Mouse (Mus musculus) ES-E14 (cell line): ENCODE measurements at regions not wholly inside any gene's neighbourhood (a gene's known extent, or its start where the extent isn't known, plus 50 kb on each side); places are given as distances from the start of the nearest gene placed in this dataset.

Experiments used
- DNase-seq: peaks from one replicate; pipeline ENCODE4 v3.0.0-alpha.2; 2013; ENCODE audit warnings: low read depth, low spot score
- H3K27ac ChIP-seq: 2 replicates; pipeline ENCODE4 v1.5.1; 2012; ENCODE audit warnings: low read depth, mild to moderate bottlenecking, low read length, moderate library complexity, mixed read lengths; ENCODE audit not compliant: poor library complexity, insufficient read depth, severe bottlenecking
- H3K36me3 ChIP-seq: 2 replicates; pipeline ENCODE4 v1.6.1; 2012; ENCODE audit warnings: mild to moderate bottlenecking, low read length, moderate library complexity, mixed read lengths; ENCODE audit not compliant: control insufficient read depth, poor library complexity, insufficient read depth, severe bottlenecking
- H3K4me1 ChIP-seq, 2 experiments: fragments of 150-350 bp in 1 of 2; sonication (generic) in 1 of 2; 2 replicates each; pipeline ENCODE4 v1.6.1; 2012; ENCODE audit warnings: low read length in 2 of 2, mild to moderate bottlenecking in 1 of 2, mixed read lengths in 1 of 2; ENCODE audit not compliant: control insufficient read depth in 2 of 2, insufficient read depth in 2 of 2, poor library complexity in 1 of 2
- H3K4me3 ChIP-seq, 2 experiments: fragments of 150-350 bp in 1 of 2; sonication (generic) in 1 of 2; 2 replicates each; pipeline ENCODE4 v1.5.1; 2012; ENCODE audit warnings: low read length in 2 of 2, low read depth in 1 of 2, mild to moderate bottlenecking in 1 of 2, mixed read lengths in 1 of 2; ENCODE audit not compliant: insufficient read depth in 1 of 2, poor library complexity in 1 of 2, severe bottlenecking in 1 of 2
- H3K9ac ChIP-seq: 2 replicates; pipeline ENCODE4 v1.6.1; 2012; ENCODE audit warnings: low read depth, mild to moderate bottlenecking, low read length, mixed read lengths; ENCODE audit not compliant: poor library complexity, insufficient read depth, severe bottlenecking
- H3K9me3 ChIP-seq: fragments of 150-350 bp; sonication (generic); 2 replicates; pipeline ENCODE4 v1.6.1; 2012; ENCODE audit warnings: low read depth, mild to moderate bottlenecking, low read length; ENCODE audit not compliant: control insufficient read depth, insufficient read depth
- CHD2 ChIP-seq: IDR thresholded peaks from 2 replicates; pipeline ENCODE4 v1.6.1; 2014; ENCODE audit warnings: mild to moderate bottlenecking, low read depth, low read length, inconsistent platforms
- HCFC1 ChIP-seq: IDR thresholded peaks from 2 replicates; pipeline ENCODE4 v1.6.1; 2012; ENCODE audit warnings: low read length, inconsistent platforms, borderline replicate concordance; ENCODE audit not compliant: insufficient read depth
- MAFK ChIP-seq: IDR thresholded peaks from 2 replicates; pipeline ENCODE4 v1.6.1; 2014; ENCODE audit warnings: mild to moderate bottlenecking, low read depth, low read length, inconsistent platforms; ENCODE audit not compliant: insufficient read depth
- ZC3H11A ChIP-seq: IDR thresholded peaks from 2 replicates; pipeline ENCODE4 v1.6.1; 2012; ENCODE audit warnings: low read depth, mild to moderate bottlenecking, inconsistent platforms, low read length, borderline replicate concordance
- ZNF384 ChIP-seq: IDR thresholded peaks from 2 replicates; pipeline ENCODE4 v1.6.1; 2012; ENCODE audit warnings: low read depth, low read length, inconsistent platforms
- in situ Hi-C, 2 experiments: fragments of 600-800 bp; cut with MboI; formaldehyde crosslinking; loops; one replicate each; pipeline ENCODE4 v1.15.1; 2025; ENCODE audit warnings: low sequenced_read_pairs in 2 of 2, inconsistent platforms in 1 of 2; ENCODE audit not compliant: unreplicated experiment in 2 of 2

DNA sequence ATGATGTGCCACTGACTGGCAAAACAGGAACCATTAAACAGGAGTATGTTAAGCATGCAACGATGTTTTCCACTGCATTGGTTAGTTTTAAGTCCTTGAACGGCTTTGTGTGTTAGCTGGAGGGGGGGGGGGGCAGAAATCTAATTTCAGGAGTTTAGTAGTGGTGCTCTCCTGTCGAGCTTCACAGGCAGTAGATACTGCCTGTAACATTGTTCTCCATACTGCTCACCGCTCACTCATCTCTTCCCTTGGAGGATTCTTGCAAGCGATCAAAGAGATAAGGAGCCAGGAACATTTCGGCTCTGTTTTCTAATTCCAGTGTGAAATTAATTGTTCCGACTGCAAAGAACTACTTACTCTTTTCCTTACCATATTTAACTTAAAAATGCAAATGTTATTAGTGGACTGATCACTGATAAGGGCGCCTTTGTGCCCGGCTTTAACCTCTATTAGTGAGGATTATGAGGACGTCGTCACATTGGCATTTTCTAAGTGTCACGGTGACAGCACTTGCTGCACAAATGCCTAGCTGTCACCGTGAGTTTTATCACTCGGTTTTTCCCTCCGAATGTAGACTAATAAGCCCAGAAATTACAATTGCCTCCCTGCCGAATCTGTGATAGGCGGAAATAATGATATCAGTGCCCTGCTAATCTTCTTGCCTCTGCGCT, 110.5 kb upstream of the Kiz start:
- no peak overlapping the region for H3K27ac ChIP-seq
- TF ChIP-seq MAFK (no peak), HCFC1 (no peak), ZNF384 (no peak), CHD2 (no peak), ZC3H11A (no peak)
- peak overlapping the region in 1 of 2 experiments; percentile 36; a peak in 1 of 4 replicates for H3K4me3 ChIP-seq

DNA sequence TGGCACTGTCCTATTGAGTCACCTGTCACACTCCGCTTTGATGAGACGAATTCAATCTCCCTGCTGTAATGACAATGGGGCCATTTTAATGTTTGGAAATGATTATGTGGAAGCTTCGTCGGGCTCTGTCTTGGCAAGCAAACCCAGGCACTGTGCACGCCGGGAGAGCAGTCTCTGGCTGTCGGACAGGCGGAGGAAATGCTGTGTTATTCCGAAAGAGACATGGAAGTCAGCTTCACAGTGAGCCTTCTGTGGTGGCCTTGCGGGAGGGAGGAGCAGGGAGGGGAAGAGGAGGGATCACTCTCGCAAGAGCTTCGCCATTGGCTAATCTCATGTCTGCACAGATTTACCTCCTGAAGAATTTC, 110.0 kb upstream of the Kiz start:
- in situ Hi-C loops, result no loop called here
- Histone ChIP-seq H3K27ac (no peak overlapping the region), H3K36me3 (no peaks in the 10 kb centered on the region), H3K9ac (no peak overlapping the region; the same call in 1 of the 2 replicates), H3K4me3 (peak overlapping the region in 1 of 2 experiments; percentile 36; a peak in 1 of 4 replicates), H3K4me1 (no peaks in the 10 kb centered on the region), H3K9me3 (no peaks in the 10 kb centered on the region)
- TF ChIP-seq MAFK (no peak), ZNF384 (no peak), CHD2 (no peak), HCFC1 (no peak), ZC3H11A (no peak)
- no peak for DNase-seq

More for the DNA sequence above, 110.5 kb upstream of the Kiz start:
- Histone ChIP-seq H3K36me3 (no peaks in the 10 kb centered on the region), H3K9ac (no peak overlapping the region; the same call in 1 of the 2 replicates), H3K9me3 (no peaks in the 10 kb centered on the region), H3K4me1 (no peaks in the 10 kb centered on the region)
- in situ Hi-C loops, result no loop called here
- DNase-seq, result no peak

DNA sequence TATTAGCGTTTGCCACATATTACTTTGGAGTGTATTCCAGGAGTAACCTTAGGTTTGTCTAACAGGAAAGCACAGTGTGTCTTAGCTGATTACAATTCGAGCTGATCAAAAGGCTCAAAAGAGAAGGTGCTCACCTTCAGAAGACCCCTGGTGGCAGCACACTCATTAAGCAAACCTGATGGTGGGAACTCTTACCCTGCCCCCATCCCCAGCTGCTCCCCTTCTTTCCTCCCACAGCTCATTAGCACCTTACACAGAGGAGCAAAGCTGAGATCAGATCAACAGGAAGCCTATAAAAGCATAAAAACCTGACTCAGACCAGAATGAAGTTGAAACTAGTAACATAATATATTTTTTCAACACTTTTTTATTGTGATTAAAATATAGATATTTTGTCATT, 101.7 kb upstream of the Kiz start:
- in situ Hi-C loops, result no loop called here
- Histone ChIP-seq H3K27ac (no peak overlapping the region), H3K36me3 (no peaks in the 10 kb centered on the region), H3K4me1 (no peaks in the 10 kb centered on the region), H3K4me3 (no peak overlapping the region), H3K9me3 (no peaks in the 10 kb centered on the region), H3K9ac (no peak overlapping the region)
- no peak for DNase-seq
- TF ChIP-seq MAFK (no peak), HCFC1 (no peak), ZNF384 (no peak), ZC3H11A (no peak), CHD2 (no peak)

DNA sequence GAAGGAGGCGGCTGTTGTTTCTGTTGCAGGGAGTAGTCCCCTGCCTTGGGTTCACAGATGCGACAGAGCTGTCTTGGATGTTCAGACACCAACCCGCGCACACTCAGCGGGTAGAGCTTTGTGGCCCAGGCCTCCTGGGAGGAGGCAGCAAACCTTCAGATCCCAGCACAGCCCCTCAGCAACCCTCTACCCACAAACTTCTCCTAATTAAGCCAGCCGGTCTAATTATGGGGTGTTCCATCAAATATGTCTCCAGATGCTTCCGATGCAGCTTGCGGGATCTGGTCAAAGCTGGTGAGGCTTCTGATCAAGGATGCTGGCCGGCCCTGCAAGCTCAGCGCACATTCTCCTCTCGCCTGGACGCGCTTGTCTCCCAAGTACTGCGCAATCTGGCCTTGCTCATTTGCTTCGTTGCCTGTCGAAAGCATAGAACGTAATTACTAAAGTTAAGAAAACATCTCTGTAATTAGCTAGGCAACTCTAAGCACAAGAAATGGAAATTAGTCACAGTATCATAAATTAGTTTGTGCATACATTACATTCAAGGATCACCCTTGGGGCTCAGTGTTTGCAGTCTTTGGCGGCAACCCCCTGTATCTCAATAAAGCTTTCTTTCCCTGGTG, 92.0 kb upstream of the Kiz start:
- no peak overlapping the region for H3K9ac ChIP-seq
- H3K36me3 ChIP-seq, result no peaks in the 10 kb centered on the region
- DNase-seq, result no peak
- 0 out of 4 replicates have a peak overlapping the region, but pooled peaks of 1 of the 2 experiments have one; percentile 26 for H3K4me3 ChIP-seq
- 0 out of 4 replicates have a peak, but pooled peaks cover 0 to 2% of the 10 kb centered on the region in 2 experiments for H3K4me1 ChIP-seq
- TF ChIP-seq MAFK (no peak), ZNF384 (no peak), ZC3H11A (no peak), CHD2 (no peak), HCFC1 (no peak)
- H3K9me3 ChIP-seq, result no peaks in the 10 kb centered on the region
- in situ Hi-C loops, result no loop called here
- no peak overlapping the region for H3K27ac ChIP-seq
